Mouse (Mus musculus) lung, adult 2 months (tissue): ENCODE data around the gene Tm6sf1.

Experiments used
- CTCF ChIP-seq: fragments of 200-500 bp; IDR thresholded peaks from 2 replicates; pipeline ENCODE4 v1.5.1; 2011; ENCODE audit warnings: mild to moderate bottlenecking, low read length, control low read depth; ENCODE audit not compliant: insufficient read depth
- POLR2A ChIP-seq: fragments of 200-500 bp; IDR thresholded peaks from 2 replicates; pipeline ENCODE4 v1.6.1; 2011; ENCODE audit warnings: low read depth, mild to moderate bottlenecking, control low read depth, low read length, borderline replicate concordance; ENCODE audit errors: extremely low read depth

GRCm38 (mm10) chr7:81933601-81934266 lies 74.9 kb downstream of the Tm6sf1 start:
- no peak for TF ChIP-seq CTCF
- no peak for TF ChIP-seq POLR2A
